Mouse (Mus musculus) lung, postnatal 4 days (tissue): ENCODE measurements around the gene Dcst1.

Experiments
- DNase-seq, 2 experiments: peaks; one replicate each; pipeline ENCODE4 v3.0.0; 2021

Gene Dcst1

GRCm38 (mm10) chr3:89365153-89365485 is at the start of gene Dcst1:
Gene Dcst1 (minus strand): TSS chr3:89365253.
- DNase-seq = no peak

GRCm38 (mm10) chr3:89411490-89412393 is 46.7 kb upstream of the Dcst1 start, which contains the start of gene Flad1:
Gene Flad1 (minus strand): TSS chr3:89411870.
- DNase-seq = peak; percentile 97 to 100

- DNase-seq = no peak
Measured at GRCm38 (mm10) chr3:89410864-89411263, 45.8 kb upstream of the Dcst1 start.

- DNase-seq = no peak
Measured at GRCm38 (mm10) chr3:89409701-89410100, 44.6 kb upstream of the Dcst1 start.

GRCm38 (mm10) chr3:89408448-89408847 is 43.4 kb upstream of the Dcst1 start:
- DNase-seq = no peak

GRCm38 (mm10) chr3:89406887-89407286 is 41.8 kb upstream of the Dcst1 start:
- DNase-seq = no peak

GRCm38 (mm10) chr3:89402693-89403092 is 37.6 kb upstream of the Dcst1 start, which contains the start of gene Lenep:
Gene Lenep (minus strand): TSS chr3:89402793.
- no peak for DNase-seq

- no peak for DNase-seq
Measured at GRCm38 (mm10) chr3:89401329-89401728, 36.3 kb upstream of the Dcst1 start.

- no peak for DNase-seq
Measured at GRCm38 (mm10) chr3:89396654-89397005, 31.6 kb upstream of the Dcst1 start.

GRCm38 (mm10) chr3:89395806-89396653 is 31.0 kb upstream of the Dcst1 start:
- DNase-seq = peak; percentile 78 to 83

GRCm38 (mm10) chr3:89395419-89395805 is 30.4 kb upstream of the Dcst1 start:
- peak in 1 of 2 experiments; percentile 23 for DNase-seq

GRCm38 (mm10) chr3:89394894-89395256 is 29.8 kb upstream of the Dcst1 start:
- DNase-seq = peak; percentile 89 to 92

GRCm38 (mm10) chr3:89394006-89394893 is 29.2 kb upstream of the Dcst1 start, which contains the start of gene Zbtb7b:
Gene Zbtb7b (minus strand): TSS chr3:89394776.
- DNase-seq = peak; percentile 88 to 92

GRCm38 (mm10) chr3:89393605-89394004 is 28.6 kb upstream of the Dcst1 start:
- peak; percentile 99 for DNase-seq

GRCm38 (mm10) chr3:89392871-89393311 is 27.8 kb upstream of the Dcst1 start:
- peak; percentile 55 to 66 for DNase-seq

- DNase-seq = peak; percentile 71 to 80
Measured at GRCm38 (mm10) chr3:89391663-89392511, 26.8 kb upstream of the Dcst1 start.

- peak; percentile 53 to 62 for DNase-seq
Measured at GRCm38 (mm10) chr3:89390699-89391662, 25.9 kb upstream of the Dcst1 start.

- DNase-seq = peak; percentile 31 to 50
Measured at GRCm38 (mm10) chr3:89390111-89390515, 25.1 kb upstream of the Dcst1 start.

- DNase-seq = peak; percentile 29 to 46
Measured at GRCm38 (mm10) chr3:89388901-89389740, 24.1 kb upstream of the Dcst1 start.
